Mouse (Mus musculus): ENCODE data around the gene Smurf2. TPM values are rescaled to one million over a fixed set of nuclear protein-coding genes. Genes with fewer than 3 reads are reported as not detected.

Smurf2 gene
- polyA plus RNA-seq, 2 experiments from 2014 or later: 16.4 to 18.0 TPM

- ATAC-seq: no peak
Observed at GRCm38 (mm10) chr11:106770195-106770974, 150.1 kb downstream of the Smurf2 start.

Other genes starting within 250 kb of the Smurf2 start
- gene Pecam1, start 170.1 kb downstream of the Smurf2 start, polyA plus RNA-seq (2017; shearing (Covaris generic)): 100 to 1,000 TPM; 102 TPM
- gene Milr1, start 169.5 kb downstream of the Smurf2 start, polyA plus RNA-seq (2017; shearing (Covaris generic)): 10 to 100 TPM; 11.9 to 12.1 TPM
- 10 to 100 TPM; 10.2 to 14.9 TPM for gene Polg2, start 141.2 kb downstream of the Smurf2 start, polyA plus RNA-seq (2017; shearing (Covaris generic))
- 100 to 1,000 TPM; 413 to 476 TPM for gene Ddx5, start 131.5 kb downstream of the Smurf2 start, polyA plus RNA-seq (2017; shearing (Covaris generic))
- gene Cep95, start 131.5 kb downstream of the Smurf2 start, polyA plus RNA-seq (2017; shearing (Covaris generic)): 10 to 100 TPM; 26.9 to 33.3 TPM
- gene Kpna2, start 78.8 kb upstream of the Smurf2 start, polyA plus RNA-seq (2017; shearing (Covaris generic)): 100 to 1,000 TPM; 202 to 218 TPM
- 1 to 10 TPM in 1 of 2 experiments, under 1 TPM in 1; 0.46 to 1.5 TPM for gene 1810010H24Rik, start 105.0 kb upstream of the Smurf2 start, polyA plus RNA-seq (2017; shearing (Covaris generic))
- gene Bptf, start 211.4 kb upstream of the Smurf2 start, polyA plus RNA-seq (2017; shearing (Covaris generic)): 10 to 100 TPM; 57.7 to 74.0 TPM